Comparison of ENCODE assay signal across 9 mouse cellular contexts in genomic region chr10:78042697-78043405, GRCm38 (mm10). TPM values are rescaled to one million over a fixed set of nuclear protein-coding genes. Genes with fewer than 3 reads are reported as not detected.
DNase-seq lines count a peak whose midpoint lies in the region; ATAC-seq lines count a peak whose summit lies in the region.
"Had no signal": no experiment of that assay in that cellular context is flagged by ENCODE, and none has a peak within 500 bp of the region (broad histone marks: within the 10 kb centered on the region; RNA-seq: fewer than 3 reads in every experiment).

No protein-coding gene starts in this region.

- no peak for DNase-seq in kidney, adult 11 months
- no peak for DNase-seq in forebrain, embryonic 11.5 days (ENCODE audit: low spot score)
- DNase-seq in left cerebral cortex, postnatal 10 days (ENCODE audit: extremely low spot score in 1 of 2, low spot score in 2 of 2): peak; percentile 28 to 53
- DNase-seq in adrenal gland, adult 18-20 months (ENCODE audit: low spot score in 2 of 2): no peak
- DNase-seq in cerebellum, postnatal 25 days: no peak
- DNase-seq in urinary bladder, postnatal 36 days (ENCODE audit: low spot score in 2 of 2): no peak

- intact Hi-C loops in left cerebral cortex, postnatal 10 days (cut with DNase I): no loop called here

- H3K9me3 ChIP-seq in kidney, embryonic 15.5 days (replicated peaks): no peaks in the 10 kb centered on the region
- no peaks in the 10 kb centered on the region for H3K9me3 ChIP-seq in forebrain, embryonic 11.5 days (ENCODE audit: control insufficient read depth, low read length)
- no peaks in the 10 kb centered on the region for H3K9me3 ChIP-seq in neural tube, embryonic 13.5 days

- H3K4me2 ChIP-seq in kidney, embryonic 15.5 days: peak overlapping the region; percentile 56
- H3K4me2 ChIP-seq in forebrain, embryonic 11.5 days (ENCODE audit: low read depth, low read length, severe bottlenecking): peak overlapping the region; percentile 51
- peak overlapping the region; percentile 51 for H3K4me2 ChIP-seq in neural tube, embryonic 13.5 days

- no peak for ATAC-seq in kidney, embryonic 15.5 days (replicated peaks; ENCODE audit: low FRiP score)
- ATAC-seq in forebrain, embryonic 11.5 days (replicated peaks; ENCODE audit: low FRiP score): no peak
- peak; percentile 34; the same call in 1 of the 2 replicates for ATAC-seq in neural tube, embryonic 13.5 days (ENCODE audit: low read depth)

- no peaks in the 10 kb centered on the region for H3K36me3 ChIP-seq in kidney, embryonic 15.5 days
- no peaks in the 10 kb centered on the region for H3K36me3 ChIP-seq in forebrain, embryonic 11.5 days (ENCODE audit: control insufficient read depth, insufficient read depth, low read length)
- no peaks in the 10 kb centered on the region for H3K36me3 ChIP-seq in neural tube, embryonic 13.5 days

- H3K4me1 ChIP-seq in kidney, embryonic 15.5 days: peaks cover 9% of the 10 kb centered on the region; the same call in 1 of the 2 replicates
- H3K4me1 ChIP-seq in forebrain, embryonic 11.5 days (replicated peaks; ENCODE audit: control insufficient read depth, insufficient read depth, low read length): 0 out of 2 replicates have a peak, but pooled peaks cover 3% of the 10 kb centered on the region
- 0 out of 2 replicates have a peak, but pooled peaks cover 5% of the 10 kb centered on the region for H3K4me1 ChIP-seq in neural tube, embryonic 13.5 days (replicated peaks)

- peak overlapping the region; percentile 30 for H3K4me3 ChIP-seq in kidney, embryonic 15.5 days (replicated peaks)
- H3K4me3 ChIP-seq in forebrain, embryonic 11.5 days (ENCODE audit: low read depth, low read length): peak overlapping the region; percentile 21; the same call in 1 of the 2 replicates
- peak overlapping the region; percentile 27 for H3K4me3 ChIP-seq in neural tube, embryonic 13.5 days

- WGBS in kidney, embryonic 15.5 days: 57% methylated on average over 14 of the region's 14 CpGs
- 59% methylated on average over 14 of the region's 14 CpGs for WGBS in forebrain, embryonic 11.5 days
- 63% methylated on average over 14 of the region's 14 CpGs for WGBS in neural tube, embryonic 13.5 days

- H3K27me3 ChIP-seq in kidney, embryonic 15.5 days: peaks cover 4% of the 10 kb centered on the region
- no peaks in the 10 kb centered on the region for H3K27me3 ChIP-seq in forebrain, embryonic 11.5 days (ENCODE audit: control insufficient read depth, insufficient read depth, low read length)
- H3K27me3 ChIP-seq in neural tube, embryonic 13.5 days: 0 out of 2 replicates have a peak, but pooled peaks cover 8% of the 10 kb centered on the region

- no peak overlapping the region for H3K9ac ChIP-seq in kidney, embryonic 15.5 days
- H3K9ac ChIP-seq in forebrain, embryonic 11.5 days (ENCODE audit: low read length): peak overlapping the region; percentile 54
- H3K9ac ChIP-seq in neural tube, embryonic 13.5 days: peak overlapping the region; percentile 17; the same call in 1 of the 2 replicates

- no peak overlapping the region for H3K27ac ChIP-seq in kidney, embryonic 15.5 days
- H3K27ac ChIP-seq in forebrain, embryonic 11.5 days (ENCODE audit: low read depth, low read length): no peak overlapping the region
- no peak overlapping the region for H3K27ac ChIP-seq in neural tube, embryonic 13.5 days (replicated peaks)

RNA-seq across cellular contexts. Expression of gene Aire, which starts 0.6 kb away (rescaled TPM):
- polyA plus RNA-seq in kidney, embryonic 15.5 days (2015; fragmentation: Nextera tagmentation; extraction: Ambion mirVana): 1.6 TPM in 2 replicates
- polyA plus RNA-seq in forebrain, embryonic 11.5 days (2014; fragmentation: Nextera tagmentation; extraction: Ambion mirVana): 0.21 TPM in 1 of 2 replicates, not detected in the other
- total RNA-seq in left cerebral cortex, postnatal 10 days (2021): under 1 TPM in 1 of 2 experiments, not detected in 1; 0.28 TPM
- polyA plus RNA-seq in neural tube, embryonic 13.5 days (2015; fragmentation: Nextera tagmentation; extraction: Ambion mirVana): 0.10 and 0.18 TPM in 2 replicates
- not detected for total RNA-seq in adrenal gland, adult 18-20 months (2021)

RNA-seq across cellular contexts. Expression of gene Dnmt3l, which starts 1.1 kb away (rescaled TPM):
- polyA plus RNA-seq in kidney, embryonic 15.5 days (2015; fragmentation: Nextera tagmentation; extraction: Ambion mirVana): 0.68 and 1.1 TPM in 2 replicates
- polyA plus RNA-seq in forebrain, embryonic 11.5 days (2014; fragmentation: Nextera tagmentation; extraction: Ambion mirVana): not detected in 2 replicates
- total RNA-seq in left cerebral cortex, postnatal 10 days (2021): under 1 TPM in 1 of 2 experiments, not detected in 1; 0.81 TPM
- polyA plus RNA-seq in neural tube, embryonic 13.5 days (2015; fragmentation: Nextera tagmentation; extraction: Ambion mirVana): not detected in 2 replicates
- total RNA-seq in adrenal gland, adult 18-20 months (2021): 10 to 100 TPM in 1 of 2 experiments, 1 to 10 TPM in 1; 4.4 to 24.4 TPM
- polyA plus RNA-seq: spleen, adult 2 months had no signal

RNA-seq across cellular contexts. Expression of gene Icosl, which starts 26.3 kb away (rescaled TPM):
- polyA plus RNA-seq in kidney, embryonic 15.5 days (2015; fragmentation: Nextera tagmentation; extraction: Ambion mirVana): 5.6 and 7.1 TPM in 2 replicates
- 2.0 and 2.5 TPM in 2 replicates for polyA plus RNA-seq in forebrain, embryonic 11.5 days (2014; fragmentation: Nextera tagmentation; extraction: Ambion mirVana)
- total RNA-seq in left cerebral cortex, postnatal 10 days (2021): 1 to 10 TPM; 1.4 to 1.9 TPM
- polyA plus RNA-seq in neural tube, embryonic 13.5 days (2015; fragmentation: Nextera tagmentation; extraction: Ambion mirVana): 0.75 and 0.77 TPM in 2 replicates
- total RNA-seq in adrenal gland, adult 18-20 months (2021): 10 to 100 TPM; 13.2 to 18.2 TPM

RNA-seq across cellular contexts. Expression of gene Pfkl, which starts 33.0 kb away (rescaled TPM):
- polyA plus RNA-seq in kidney, embryonic 15.5 days (2015; fragmentation: Nextera tagmentation; extraction: Ambion mirVana): 149 and 164 TPM in 2 replicates
- 171 and 174 TPM in 2 replicates for polyA plus RNA-seq in forebrain, embryonic 11.5 days (2014; fragmentation: Nextera tagmentation; extraction: Ambion mirVana)
- total RNA-seq in left cerebral cortex, postnatal 10 days (2021): 10 to 100 TPM; 82.7 to 90.8 TPM
- polyA plus RNA-seq in neural tube, embryonic 13.5 days (2015; fragmentation: Nextera tagmentation; extraction: Ambion mirVana): 90.8 and 99.0 TPM in 2 replicates
- total RNA-seq in adrenal gland, adult 18-20 months (2021): 100 to 1,000 TPM; 137 to 283 TPM

Comparison
In these comparisons a context has a peak if more than half of its experiments do, and no peak if none do; other contexts are left out.
1. DNase-seq: peak in left cerebral cortex, postnatal 10 days (2 of 2); none in kidney, adult 11 months (single experiment), forebrain, embryonic 11.5 days (single experiment), adrenal gland, adult 18-20 months (0 of 2), cerebellum, postnatal 25 days (0 of 2) and urinary bladder, postnatal 36 days (0 of 2).
2. Peak in every context shown above with its lines, with median percentiles within 50 percentile points of each other: H3K4me2 ChIP-seq and H3K4me3 ChIP-seq.